Mouse (Mus musculus) cerebellum, adult (tissue): ENCODE results near the gene Col23a1.

Experiments
- ATAC-seq: cut with Nextera tagmentation; 2 replicates; pipeline ENCODE4 v1.9.2; 2017; ENCODE audit warnings: mild to moderate bottlenecking, moderate library complexity, mixed read lengths; ENCODE audit not compliant: insufficient number of reproducible peaks, low FRiP score, low TSS enrichment

Gene Col23a1

GRCm38 (mm10) chr11:51426155-51426554 is 136.4 kb downstream of the Col23a1 start:
- no peak for ATAC-seq

GRCm38 (mm10) chr11:51429428-51430179 is 139.9 kb downstream of the Col23a1 start:
- no peak for ATAC-seq

DNA sequence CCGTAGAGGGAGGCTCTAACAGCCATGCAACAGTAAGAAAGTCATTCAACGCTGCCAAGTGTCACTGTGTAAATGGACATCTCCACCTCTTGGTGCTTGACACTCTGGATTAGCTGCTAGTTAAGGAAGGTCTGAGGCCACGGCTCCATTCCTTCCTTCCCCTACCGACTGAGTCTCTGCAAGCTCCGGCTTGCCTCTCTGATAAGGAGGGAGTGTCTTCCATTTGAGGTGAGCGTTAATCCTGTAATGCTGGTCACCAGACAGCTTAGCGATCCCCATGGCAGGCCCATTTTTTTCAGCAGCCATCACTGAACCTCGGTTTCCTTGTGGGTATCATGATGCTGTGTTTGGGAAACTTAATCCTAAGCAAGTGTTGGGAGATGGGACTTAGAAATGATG is 140.5 kb downstream of the Col23a1 start:
- no peak for ATAC-seq

- no peak for ATAC-seq
Measured at GRCm38 (mm10) chr11:51431287-51431686, 141.6 kb downstream of the Col23a1 start.

- no peak for ATAC-seq
Measured at GRCm38 (mm10) chr11:51431968-51432367, 142.2 kb downstream of the Col23a1 start.

GRCm38 (mm10) chr11:51442006-51442405 is 152.3 kb downstream of the Col23a1 start:
- ATAC-seq = no peak

GRCm38 (mm10) chr11:51442599-51442998 is 152.9 kb downstream of the Col23a1 start:
- no peak for ATAC-seq

DNA sequence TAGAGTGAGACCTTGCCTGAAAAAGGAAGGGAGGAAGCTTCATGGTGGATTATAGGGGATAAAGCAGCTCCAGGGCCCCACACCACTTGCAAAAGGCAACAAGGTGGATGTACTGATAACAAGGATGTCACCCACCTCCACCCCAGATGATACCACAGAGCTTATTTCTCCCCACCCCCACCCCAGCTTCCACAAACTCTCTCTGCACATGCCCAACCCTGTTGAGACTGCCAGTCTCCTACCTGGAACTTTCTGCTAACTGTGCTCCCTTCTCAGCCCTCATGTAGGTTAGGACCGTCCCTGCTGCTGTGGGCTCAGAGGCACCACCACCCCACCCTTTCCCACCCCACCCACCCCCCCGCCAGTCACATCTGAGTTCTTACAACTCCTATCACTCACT is 154.1 kb downstream of the Col23a1 start:
- ATAC-seq = no peak

- no peak for ATAC-seq
Measured at GRCm38 (mm10) chr11:51444649-51445048, 154.9 kb downstream of the Col23a1 start.

- ATAC-seq = no peak
Measured at GRCm38 (mm10) chr11:51446711-51447425, 157.1 kb downstream of the Col23a1 start.

DNA sequence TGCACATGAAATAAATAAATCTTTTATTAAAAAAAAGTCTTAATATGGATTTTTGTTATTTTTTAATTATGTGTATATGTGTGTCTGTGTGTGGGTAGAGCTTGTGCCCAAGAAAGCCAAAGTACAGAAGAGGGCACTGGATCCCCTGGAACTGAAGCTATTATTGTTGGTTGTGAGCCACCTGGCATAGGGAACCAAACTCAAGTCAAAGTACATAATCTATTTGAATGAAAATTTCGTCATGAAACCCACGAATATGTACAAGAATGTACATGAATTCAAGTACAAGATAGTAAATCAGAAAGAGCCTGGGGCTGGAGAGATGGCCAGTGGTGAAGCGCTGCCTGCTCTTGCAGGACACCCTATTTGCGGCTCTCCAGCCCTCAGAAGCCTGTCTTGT is 158.5 kb downstream of the Col23a1 start:
- ATAC-seq = no peak

DNA sequence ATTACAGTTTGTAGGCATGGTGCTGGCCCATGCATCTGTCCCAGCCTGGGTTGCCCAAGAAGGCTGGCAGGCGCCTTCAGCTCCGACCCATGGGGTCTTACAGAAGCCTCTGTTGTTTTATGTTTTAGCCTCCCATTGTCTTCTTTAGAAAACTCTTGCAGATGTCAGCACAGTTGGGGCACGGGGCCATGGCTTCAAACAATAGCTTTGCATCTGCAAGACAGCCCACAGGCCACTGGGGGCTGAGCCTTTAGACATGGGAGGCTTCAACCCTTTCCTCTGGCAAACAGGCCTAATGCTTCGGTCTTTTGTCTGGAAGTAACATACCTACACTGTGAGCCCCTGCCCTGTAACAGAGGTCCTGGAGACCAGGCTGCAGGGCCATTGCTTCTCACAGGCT is 159.0 kb downstream of the Col23a1 start:
- no peak for ATAC-seq

- ATAC-seq = no peak
Measured at GRCm38 (mm10) chr11:51449881-51450280, 160.2 kb downstream of the Col23a1 start.

DNA sequence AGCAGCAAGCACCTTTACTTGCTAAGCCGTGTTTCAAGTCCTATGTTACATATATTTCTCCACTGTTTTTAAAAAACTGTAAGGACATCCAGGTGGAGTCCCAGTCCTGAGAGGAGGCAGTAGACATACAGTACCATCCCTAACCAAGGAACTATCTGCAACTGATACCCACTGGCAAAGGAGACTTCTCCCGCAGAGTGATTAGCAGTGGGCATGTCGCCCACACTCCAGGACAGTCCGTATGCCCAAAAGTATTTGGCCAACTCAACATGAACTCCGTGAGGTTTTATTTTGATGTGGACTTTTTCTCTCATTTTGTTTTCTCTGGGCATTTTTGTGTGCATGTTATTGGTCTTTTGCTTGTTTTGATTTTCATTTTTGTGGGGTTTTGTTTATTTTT is 161.6 kb downstream of the Col23a1 start:
- no peak for ATAC-seq

DNA sequence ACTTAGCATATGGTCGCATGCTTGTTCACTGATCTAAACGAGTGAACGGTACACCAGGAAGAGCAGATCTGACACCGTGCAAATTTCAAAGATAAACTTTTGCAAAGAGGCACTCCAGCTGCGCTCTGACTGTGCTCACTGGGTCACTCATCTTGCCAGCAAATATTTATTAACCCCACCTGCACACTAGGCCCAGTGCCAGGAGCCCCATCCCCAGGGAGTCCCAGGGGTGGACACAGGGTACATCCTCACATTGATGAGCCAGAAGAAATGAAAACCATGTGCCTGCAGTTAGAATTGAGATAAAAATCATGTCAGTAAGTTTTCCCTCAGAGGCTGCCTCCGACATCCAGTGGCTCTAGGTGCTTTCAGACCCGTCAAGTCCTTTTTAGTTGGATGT is 162.2 kb downstream of the Col23a1 start:
- ATAC-seq = no peak

DNA sequence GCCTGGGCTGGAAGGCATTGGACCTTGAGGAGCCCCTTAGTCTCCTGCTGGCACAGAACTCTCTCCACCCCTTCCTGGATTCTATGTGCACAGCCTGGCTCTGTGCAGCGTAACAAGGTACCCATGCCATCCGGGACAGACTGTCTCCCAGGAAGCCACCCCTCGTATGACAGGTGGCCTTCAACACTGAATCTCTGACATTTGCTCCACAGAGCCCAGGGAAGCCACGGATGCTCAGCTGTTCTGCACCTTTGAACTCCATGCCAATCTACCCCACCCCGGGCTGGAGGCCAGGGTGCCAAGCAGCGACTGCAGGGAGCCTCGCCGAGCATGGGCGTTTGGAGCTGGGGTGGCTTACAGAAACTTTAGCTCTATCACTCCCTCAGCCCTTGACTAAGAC is 164.0 kb downstream of the Col23a1 start:
- ATAC-seq = no peak

- no peak for ATAC-seq
Measured at GRCm38 (mm10) chr11:51455501-51455900, 165.8 kb downstream of the Col23a1 start.

- ATAC-seq = no peak
Measured at GRCm38 (mm10) chr11:51457624-51458023, 167.9 kb downstream of the Col23a1 start.

DNA sequence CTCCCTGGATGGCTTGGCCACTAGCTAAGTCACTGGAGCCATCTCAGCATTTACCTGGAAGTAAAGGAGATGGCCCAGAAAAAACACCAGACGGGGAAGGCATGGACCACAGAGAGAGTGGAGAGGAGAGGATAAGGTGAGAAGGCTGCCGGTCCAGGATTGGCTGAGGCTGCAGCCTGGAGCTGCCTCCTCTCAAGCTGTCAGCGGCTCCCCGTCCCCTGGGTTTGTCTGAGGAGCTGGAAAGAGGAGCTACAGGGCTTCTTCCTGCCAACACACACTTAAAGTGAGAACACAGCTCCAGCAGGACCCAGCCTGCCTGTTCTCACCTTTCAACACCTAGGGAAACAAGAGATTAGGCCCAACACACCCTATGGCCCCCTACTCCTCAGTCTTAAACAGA is 168.9 kb downstream of the Col23a1 start:
- no peak for ATAC-seq

GRCm38 (mm10) chr11:51459569-51460043 is 169.9 kb downstream of the Col23a1 start:
- peak; percentile 26; the same call in 1 of the 2 replicates for ATAC-seq

DNA sequence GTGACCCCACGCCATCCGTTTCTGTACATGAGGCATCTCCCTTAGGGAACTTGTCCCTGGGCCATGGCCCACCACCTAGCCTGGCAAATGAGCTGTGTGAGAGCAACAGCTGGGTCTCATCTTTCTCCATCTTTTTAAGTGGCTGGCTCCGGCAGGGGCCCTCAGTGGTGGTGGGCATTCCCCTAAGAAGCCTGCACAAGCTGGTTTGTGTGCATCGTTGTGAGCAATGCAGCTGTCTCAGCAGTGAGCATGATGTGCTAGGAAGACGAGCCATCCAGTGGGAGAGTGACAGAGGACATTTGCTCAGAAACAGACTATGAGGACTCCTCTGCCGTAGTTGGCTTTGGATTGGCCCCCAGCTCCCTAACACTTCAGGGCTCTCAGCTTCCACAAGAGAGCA is 179.0 kb downstream of the Col23a1 start:
- no peak for ATAC-seq

- ATAC-seq = no peak
Measured at GRCm38 (mm10) chr11:51469341-51469831, 179.7 kb downstream of the Col23a1 start.
